Comparison of ENCODE assay signal across 17 mouse cellular contexts in genomic region chr15:96197413-96197812, GRCm38 (mm10).
DNase-seq lines count a peak whose midpoint lies in the region; ATAC-seq and TF ChIP-seq lines count a peak whose summit lies in the region.
"Had no signal": no experiment of that assay in that cellular context is flagged by ENCODE, and none has a peak within 500 bp of the region (broad histone marks: within the 10 kb centered on the region; RNA-seq: fewer than 3 reads in every experiment).

No protein-coding gene starts in this region.

- no peak overlapping the region for H3K9ac ChIP-seq in heart, embryonic 14.5 days (ENCODE audit: low read length)
- H3K9ac ChIP-seq in limb, embryonic 14.5 days (ENCODE audit: low read depth, low read length, severe bottlenecking), result no peak overlapping the region
- H3K9ac ChIP-seq: lung, embryonic 14.5 days; midbrain, embryonic 15.5 days had no signal

- no peaks in the 10 kb centered on the region for H3K36me3 ChIP-seq in heart, embryonic 14.5 days (ENCODE audit: control insufficient read depth, insufficient read depth, low read length)
- no peaks in the 10 kb centered on the region for H3K36me3 ChIP-seq in limb, embryonic 14.5 days (ENCODE audit: control insufficient read depth, insufficient read depth, low read length)
- no peaks in the 10 kb centered on the region for H3K36me3 ChIP-seq in limb, embryonic 10.5 days
- H3K36me3 ChIP-seq in splenic B cell, adult 2 months (ENCODE audit: control insufficient read depth, insufficient read depth, low read length, poor library complexity, severe bottlenecking), result no peaks in the 10 kb centered on the region
- H3K36me3 ChIP-seq: midbrain, embryonic 15.5 days had no signal

- intact Hi-C loops in heart, postnatal 36 days (cut with DNase I), result no loop called here

- H3K4me3 ChIP-seq in heart, embryonic 14.5 days (ENCODE audit: control insufficient read depth in 1 of 2, insufficient read depth in 1 of 2, low read depth in 1 of 2, low read length in 2 of 2), result no peak overlapping the region
- H3K4me3 ChIP-seq in limb, embryonic 14.5 days (replicated peaks; ENCODE audit: low read length), result no peak overlapping the region
- H3K4me3 ChIP-seq in limb, embryonic 10.5 days, result no peak overlapping the region
- H3K4me3 ChIP-seq: midbrain, embryonic 15.5 days had no signal

- H3K27ac ChIP-seq in heart, embryonic 14.5 days (replicated peaks in 1 of 2; ENCODE audit: control insufficient read depth in 1 of 2, insufficient read depth in 1 of 2, low read depth in 2 of 2, low read length in 2 of 2), result no peak overlapping the region
- no peak overlapping the region for H3K27ac ChIP-seq in limb, embryonic 14.5 days (replicated peaks; ENCODE audit: low read depth, low read length)
- H3K27ac ChIP-seq in limb, embryonic 10.5 days, result no peak overlapping the region
- H3K27ac ChIP-seq: macrophage; midbrain, embryonic 15.5 days had no signal

- ATAC-seq in heart, embryonic 14.5 days (ENCODE audit: insufficient number of reproducible peaks, insufficient read depth, low FRiP score, low read depth), result no peak
- no peak for ATAC-seq in limb, embryonic 14.5 days (ENCODE audit: low FRiP score, low read depth)
- ATAC-seq: hindbrain, embryonic 16.5 days; midbrain, embryonic 15.5 days; Patski had no signal

- WGBS in heart, embryonic 14.5 days, result 72% methylated on average over 10 of the region's 10 CpGs
- WGBS in limb, embryonic 14.5 days, result 67% methylated on average over 10 of the region's 10 CpGs
- WGBS in limb, embryonic 10.5 days, result 78% methylated on average over 10 of the region's 10 CpGs

- H3K27me3 ChIP-seq in heart, embryonic 14.5 days (ENCODE audit: control insufficient read depth, insufficient read depth, low read length), result no peaks in the 10 kb centered on the region
- H3K27me3 ChIP-seq in limb, embryonic 14.5 days (ENCODE audit: control insufficient read depth, insufficient read depth, low read length), result no peaks in the 10 kb centered on the region
- no peaks in the 10 kb centered on the region for H3K27me3 ChIP-seq in limb, embryonic 10.5 days (ENCODE audit: low read depth, poor library complexity, severe bottlenecking)
- H3K27me3 ChIP-seq in splenic B cell, adult 2 months (ENCODE audit: control insufficient read depth, insufficient read depth, low read length, poor library complexity, severe bottlenecking), result no peaks in the 10 kb centered on the region
- H3K27me3 ChIP-seq: midbrain, embryonic 15.5 days had no signal

- peak overlapping the region; percentile 13; the same call in 1 of the 2 replicates for H3K4me2 ChIP-seq in heart, embryonic 14.5 days (ENCODE audit: low read length)
- H3K4me2 ChIP-seq in limb, embryonic 14.5 days (replicated peaks; ENCODE audit: low read depth, low read length, severe bottlenecking), result no peak overlapping the region
- H3K4me2 ChIP-seq: lung, embryonic 14.5 days; midbrain, embryonic 15.5 days had no signal

- H3K9me3 ChIP-seq in heart, embryonic 14.5 days (ENCODE audit: control insufficient read depth, low read length), result no peaks in the 10 kb centered on the region
- no peaks in the 10 kb centered on the region for H3K9me3 ChIP-seq in limb, embryonic 14.5 days (ENCODE audit: control insufficient read depth, low read length)
- H3K9me3 ChIP-seq in limb, embryonic 10.5 days (replicated peaks), result no peaks in the 10 kb centered on the region
- H3K9me3 ChIP-seq: midbrain, embryonic 15.5 days had no signal

- no peak for TF ChIP-seq POLR2A in limb, embryonic 14.5 days (IDR thresholded peaks at IDR 0.05; ENCODE audit: borderline replicate concordance, extremely low read depth, insufficient read depth, insufficient read length)

- peaks cover 0 to 16% of the 10 kb centered on the region in 2 experiments; a peak in 3 of 4 replicates for H3K4me1 ChIP-seq in heart, embryonic 14.5 days (ENCODE audit: control insufficient read depth in 2 of 2, insufficient read depth in 2 of 2, low read length in 2 of 2)
- no peaks in the 10 kb centered on the region for H3K4me1 ChIP-seq in limb, embryonic 14.5 days (ENCODE audit: control insufficient read depth, insufficient read depth, low read length)
- no peaks in the 10 kb centered on the region for H3K4me1 ChIP-seq in limb, embryonic 10.5 days
- H3K4me1 ChIP-seq: midbrain, embryonic 15.5 days had no signal

- no peak for DNase-seq in heart, postnatal 36 days
- peak; percentile 17 for DNase-seq in limb, embryonic 14.5 days (ENCODE audit: low spot score)
- DNase-seq in limb, embryonic 10.5 days (ENCODE audit: low spot score), result no peak
- DNase-seq in brain, adult 2 months (ENCODE audit: low read depth, low spot score), result peak; percentile 10
- peak; percentile 26 for DNase-seq in splenic B cell, adult 2 months (ENCODE audit: low read depth, low spot score)
- DNase-seq in layer of hippocampus, adult 18-20 months (ENCODE audit: low spot score in 2 of 2), result no peak
- no peak for DNase-seq in retina, postnatal 1 day
- DNase-seq: cerebellum, adult 11-12 months; kidney, postnatal 10 days; lung, embryonic 14.5 days; right cerebral cortex, postnatal 4 days; thymus, adult 18-20 months had no signal

Comparison
In these comparisons a context has a peak if more than half of its experiments do, and no peak if none do; other contexts are left out.
1. DNase-seq: peak in limb, embryonic 14.5 days (single experiment), brain, adult 2 months (single experiment) and splenic B cell, adult 2 months (single experiment); none in heart, postnatal 36 days (0 of 2), limb, embryonic 10.5 days (single experiment), layer of hippocampus, adult 18-20 months (0 of 2) and retina, postnatal 1 day (single experiment).